Mouse (Mus musculus) midbrain, embryonic 11.5 days (tissue): Measurements from ENCODE around the gene Fam189a1. TPM values are rescaled to one million over a fixed set of nuclear protein-coding genes. Genes with fewer than 3 reads are reported as not detected.
A peak's percentile ranks its signal among the peaks of the same experiment; 100 is the strongest.

ENCODE experiments used
- ATAC-seq: fragments of 200-750 bp; cut with Nextera tagmentation; 2 replicates; pipeline ENCODE4 v1.8.0; 2017; ENCODE audit warnings: moderate TSS enrichment, moderate library complexity; ENCODE audit not compliant: low FRiP score
- DNase-seq: peaks from one replicate; pipeline ENCODE4 v3.0.0; 2015; ENCODE audit warnings: low spot score; ENCODE audit errors: missing footprints
- H3K27ac ChIP-seq: fragments of 300-500 bp; sonication (generic); 2 replicates; pipeline ENCODE4 v1.5.1; 2014; ENCODE audit warnings: low read depth, low read length
- H3K27me3 ChIP-seq: fragments of 300-500 bp; sonication (generic); 2 replicates; pipeline ENCODE4 v1.6.1; 2014; ENCODE audit warnings: mild to moderate bottlenecking, low read length, moderate library complexity, mixed read lengths; ENCODE audit not compliant: control insufficient read depth, insufficient read depth
- H3K36me3 ChIP-seq: fragments of 300-500 bp; sonication (generic); 2 replicates; pipeline ENCODE4 v1.6.1; 2014; ENCODE audit warnings: mild to moderate bottlenecking, low read length, moderate library complexity, mixed read lengths; ENCODE audit not compliant: control insufficient read depth, insufficient read depth
- H3K4me1 ChIP-seq: fragments of 300-500 bp; sonication (generic); 2 replicates; pipeline ENCODE4 v1.6.1; 2014; ENCODE audit warnings: low read length; ENCODE audit not compliant: control insufficient read depth, insufficient read depth
- H3K4me2 ChIP-seq: fragments of 300-500 bp; sonication (generic); 2 replicates; pipeline ENCODE4 v1.6.1; 2014; ENCODE audit warnings: mild to moderate bottlenecking, moderate library complexity
- H3K4me3 ChIP-seq: fragments of 300-500 bp; sonication (generic); 2 replicates; pipeline ENCODE4 v1.5.1; 2014; ENCODE audit warnings: low read depth, low read length
- H3K9ac ChIP-seq: fragments of 300-500 bp; sonication (generic); 2 replicates; pipeline ENCODE4 v1.6.1; 2014; ENCODE audit warnings: low read length
- H3K9me3 ChIP-seq: fragments of 300-500 bp; sonication (generic); 2 replicates; pipeline ENCODE4 v1.6.1; 2016; ENCODE audit warnings: low read length; ENCODE audit not compliant: control insufficient read depth
- WGBS: fragments of 180-500 bp; shearing (Covaris S2); extraction: QIAGEN DNeasy Blood & Tissue Kit; methylation state at CpG from one replicate; pipeline ENCODE4 v1.1.7; 2014; 5-methylcytosine and 5-hydroxymethylcytosine counted together
- polyA plus RNA-seq: library from polyadenylated mRNA; unstranded; fragments of >200 nt; fragmentation: Nextera tagmentation; extraction: Ambion mirVana; gene quantifications from 2 replicates; pipeline ENCODE4 v1.2.1, GENCODE M21; 2014

Fam189a1 gene
- 2.2 and 3.4 TPM in 2 replicates for polyA plus RNA-seq

DNA sequence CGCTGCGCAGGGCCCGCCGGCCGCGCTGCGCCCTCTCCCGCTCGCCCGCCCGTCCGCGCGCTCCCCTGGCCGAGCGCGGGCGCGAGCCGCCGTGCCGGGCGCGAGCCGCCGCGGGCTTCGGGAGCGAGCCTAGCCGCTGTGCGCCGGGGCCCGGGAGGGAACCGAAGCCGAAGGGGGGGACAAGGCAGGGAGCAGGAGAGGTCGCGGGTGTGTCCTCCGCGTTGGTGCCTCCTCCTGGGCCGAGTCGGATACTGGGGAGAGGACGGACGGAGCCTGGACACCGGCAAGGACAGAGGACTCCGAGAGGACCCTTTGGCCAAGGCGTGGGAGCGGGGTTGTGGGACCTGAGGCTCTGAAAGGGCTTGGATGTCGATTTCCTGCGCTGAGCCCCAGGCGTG, at the start of gene Fam189a1:
TSS of gene Fam189a1 (minus strand) at position 57 of the 398 bp plus-strand sequence.
- DNase-seq (peak; percentile 96), ATAC-seq (peak; percentile 68)
- H3K4me3 ChIP-seq: peak within 1 kb of the TSS; percentile 58
- no peaks in the 10 kb centered on the region for H3K9me3 ChIP-seq
- H3K36me3 ChIP-seq: no peaks in the 10 kb centered on the region
- peaks cover 7% of the 10 kb centered on the region; the same call in 1 of the 2 replicates for H3K4me1 ChIP-seq
- H3K27me3 ChIP-seq: peaks cover 22% of the 10 kb centered on the region
- H3K4me2 ChIP-seq: peak within 1 kb of the TSS; percentile 97
- peak within 1 kb of the TSS; percentile 68 for H3K9ac ChIP-seq
- WGBS: under 1% methylated on average over 41 of the region's 50 CpGs
- peak within 1 kb of the TSS; percentile 51; the same call in 1 of the 2 replicates for H3K27ac ChIP-seq

- no peak for DNase-seq
- no peaks in the 10 kb centered on the region for H3K36me3 ChIP-seq
- no peak overlapping the region for H3K4me3 ChIP-seq
- no peak for ATAC-seq
- no peaks in the 10 kb centered on the region for H3K4me1 ChIP-seq
- no peaks in the 10 kb centered on the region for H3K27me3 ChIP-seq
- WGBS: 87% methylated on average over 6 of the region's 6 CpGs
- no peak overlapping the region for H3K4me2 ChIP-seq
- 0 out of 2 replicates have a peak, but pooled peaks cover under 1% of the 10 kb centered on the region for H3K9me3 ChIP-seq
- no peak overlapping the region for H3K27ac ChIP-seq
- H3K9ac ChIP-seq: no peak overlapping the region
These were observed 49.7 kb upstream of the Fam189a1 start for GRCm38 (mm10) chr7:65206021-65206420.

- Histone ChIP-seq H3K4me2 (no peak overlapping the region), H3K27me3 (no peaks in the 10 kb centered on the region), H3K4me1 (no peaks in the 10 kb centered on the region), H3K27ac (no peak overlapping the region), H3K36me3 (no peaks in the 10 kb centered on the region), H3K4me3 (no peak overlapping the region), H3K9ac (no peak overlapping the region), H3K9me3 (peaks cover 6% of the 10 kb centered on the region; the same call in 1 of the 2 replicates)
- WGBS: 71% methylated on average over 10 of the region's 10 CpGs
- ATAC-seq (peak; percentile 77; the same call in 1 of the 2 replicates), DNase-seq (no peak)
These were observed 46.3 kb upstream of the Fam189a1 start for GRCm38 (mm10) chr7:65202719-65203118.

GRCm38 (mm10) chr7:65180694-65181093, 24.3 kb upstream of the Fam189a1 start:
- no peak for ATAC-seq
- peak; percentile 82 for DNase-seq
- Histone ChIP-seq H3K4me1 (no peaks in the 10 kb centered on the region), H3K27ac (no peak overlapping the region), H3K9ac (no peak overlapping the region), H3K4me3 (no peak overlapping the region), H3K9me3 (no peaks in the 10 kb centered on the region), H3K36me3 (no peaks in the 10 kb centered on the region), H3K4me2 (no peak overlapping the region), H3K27me3 (no peaks in the 10 kb centered on the region)
- WGBS: 51% methylated on average over 5 of the region's 5 CpGs

DNA sequence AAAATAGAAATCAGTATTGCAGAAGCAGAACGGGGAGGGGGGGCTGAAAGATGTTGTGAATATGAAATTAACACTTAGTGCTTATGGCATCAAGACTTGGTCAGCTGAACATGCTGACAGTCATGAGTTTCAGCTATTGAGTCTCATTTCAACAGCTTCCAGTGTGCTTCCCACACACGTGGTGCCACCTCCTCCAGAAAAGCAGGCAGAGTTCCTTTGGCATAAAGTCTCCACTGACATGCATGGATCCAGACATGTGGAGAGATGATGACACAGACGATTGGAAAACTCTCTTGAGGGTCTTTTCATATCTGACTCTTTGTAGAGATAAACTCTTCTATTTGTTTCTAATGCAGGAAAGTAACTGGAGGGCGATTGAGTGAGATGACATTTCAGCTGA, 14.4 kb upstream of the Fam189a1 start:
- H3K4me3 ChIP-seq: no peak overlapping the region
- no peaks in the 10 kb centered on the region for H3K4me1 ChIP-seq
- H3K4me2 ChIP-seq: no peak overlapping the region
- no peak overlapping the region for H3K9ac ChIP-seq
- H3K27ac ChIP-seq: no peak overlapping the region
- no peaks in the 10 kb centered on the region for H3K27me3 ChIP-seq
- DNase-seq: no peak
- no peaks in the 10 kb centered on the region for H3K36me3 ChIP-seq
- no peaks in the 10 kb centered on the region for H3K9me3 ChIP-seq
- no peak for ATAC-seq
- WGBS: 77% methylated on average over 4 of the region's 4 CpGs

GRCm38 (mm10) chr7:65157031-65158025, 958 bp upstream of the Fam189a1 start:
- Histone ChIP-seq H3K4me1 (peaks cover 7% of the 10 kb centered on the region; the same call in 1 of the 2 replicates), H3K27me3 (peaks cover 22% of the 10 kb centered on the region), H3K4me3 (peak overlapping the region; percentile 58), H3K9me3 (no peaks in the 10 kb centered on the region), H3K36me3 (no peaks in the 10 kb centered on the region), H3K9ac (peak overlapping the region; percentile 68), H3K4me2 (peak overlapping the region; percentile 97), H3K27ac (no peak overlapping the region)
- peak; percentile 10; the same call in 1 of the 2 replicates for ATAC-seq
- peak; percentile 94 for DNase-seq
- WGBS: 5% methylated on average over 16 of the region's 16 CpGs

DNA sequence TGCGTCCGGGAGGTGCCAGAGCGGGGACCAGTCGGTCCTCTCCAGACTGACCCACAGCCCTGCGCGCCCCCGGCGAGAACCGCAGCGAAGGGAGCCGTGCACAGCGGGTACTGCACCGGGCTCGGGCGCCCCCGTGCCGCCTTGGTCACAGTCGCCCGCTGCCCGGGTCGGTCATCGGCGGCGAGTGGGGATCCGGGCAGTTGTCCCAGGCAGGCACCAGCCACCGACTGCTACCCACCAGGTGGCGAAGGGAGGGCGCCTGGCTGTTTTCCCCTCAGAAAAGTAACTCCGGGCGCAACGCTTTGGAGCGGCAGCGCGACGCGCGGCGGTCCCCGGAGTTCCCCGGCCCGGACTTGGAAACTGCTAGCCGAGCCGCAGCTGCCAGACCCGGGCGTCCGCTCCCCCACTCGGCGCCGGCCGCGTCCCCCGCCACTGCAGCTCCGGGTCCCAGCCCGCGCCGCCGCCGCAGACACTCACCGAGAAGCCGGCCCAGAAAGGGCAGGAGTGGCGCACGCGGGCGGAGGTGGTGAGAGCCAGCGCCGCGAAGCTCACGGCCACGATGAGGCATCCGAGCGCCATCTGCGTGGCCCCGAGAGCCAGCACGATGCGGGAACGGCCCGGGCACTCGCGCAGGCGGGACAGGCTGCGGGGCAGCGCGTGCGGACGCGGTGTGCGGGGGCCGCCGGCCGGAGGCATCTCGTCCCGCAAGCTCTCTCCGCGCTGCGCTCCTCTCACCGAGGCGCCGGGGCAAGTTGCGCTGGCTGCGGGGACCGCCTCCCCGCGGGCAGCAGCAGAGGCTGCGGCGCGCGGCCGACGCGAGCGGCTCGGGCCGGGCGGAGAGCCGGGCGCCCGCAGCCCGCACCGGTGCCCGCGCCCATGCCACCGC, 499 bp downstream of the Fam189a1 start:
- ATAC-seq: peak; percentile 83
- DNase-seq: peak; percentile 97
- Histone ChIP-seq H3K9me3 (no peaks in the 10 kb centered on the region), H3K27ac (peak overlapping the region; percentile 51; the same call in 1 of the 2 replicates), H3K4me2 (peak overlapping the region; percentile 97), H3K9ac (peak overlapping the region; percentile 68), H3K36me3 (no peaks in the 10 kb centered on the region), H3K27me3 (peaks cover 22% of the 10 kb centered on the region), H3K4me3 (peak overlapping the region; percentile 58), H3K4me1 (peaks cover 7% of the 10 kb centered on the region; the same call in 1 of the 2 replicates)
- WGBS: under 1% methylated on average over 66 of the region's 122 CpGs

- Histone ChIP-seq H3K4me3 (no peak overlapping the region), H3K27ac (no peak overlapping the region), H3K9me3 (no peaks in the 10 kb centered on the region), H3K4me1 (peaks cover 7% of the 10 kb centered on the region; the same call in 1 of the 2 replicates), H3K27me3 (peaks cover 22% of the 10 kb centered on the region), H3K4me2 (no peak overlapping the region), H3K9ac (no peak overlapping the region), H3K36me3 (no peaks in the 10 kb centered on the region)
- ATAC-seq (no peak), DNase-seq (peak; percentile 86)
- WGBS: 10% methylated on average over 7 of the region's 7 CpGs
These were observed 1.8 kb downstream of the Fam189a1 start for GRCm38 (mm10) chr7:65154576-65154975.
